Mouse (Mus musculus) T-helper 1 cell (primary cell): ENCODE results near the gene Ccdc32.

Experiments used
- in situ Hi-C: fragments of 300-600 bp; cut with MboI, MseI; formaldehyde crosslinking; loops from one replicate; pipeline ENCODE4 v1.15.1; 2025; ENCODE audit warnings: high pct_unique_total_duplicates

Gene Ccdc32

DNA sequence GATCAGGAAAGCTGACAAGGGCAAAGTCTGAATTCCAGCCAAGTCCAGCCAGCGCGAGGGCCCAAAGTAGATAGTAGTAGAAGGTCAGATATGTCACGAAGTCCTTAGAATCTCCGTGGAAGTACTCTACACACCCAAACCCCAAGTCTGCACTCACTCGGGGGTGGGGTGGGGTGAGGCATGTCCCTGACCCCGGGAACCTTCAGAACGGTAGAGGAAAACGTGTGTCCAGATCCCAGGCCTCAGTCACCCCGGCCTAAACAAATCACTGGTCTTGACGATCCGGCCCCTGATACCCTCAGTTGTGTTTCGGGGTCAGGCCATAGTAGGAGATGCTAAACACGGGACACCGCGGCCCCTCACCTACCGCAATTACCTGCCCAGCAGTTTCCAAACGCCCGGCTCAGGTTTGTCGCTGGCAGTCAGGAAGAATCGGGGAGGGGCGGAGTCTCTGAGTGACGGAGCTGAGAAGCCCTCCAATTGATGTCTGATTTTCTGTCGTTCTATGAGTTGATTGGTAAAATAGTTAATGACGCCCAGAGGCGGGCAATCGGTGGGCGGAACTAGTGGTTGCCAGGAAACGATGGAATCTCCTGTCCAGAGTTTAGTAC is at the start of gene Ccdc32:
Gene Ccdc32, minus strand, starts transcription at position 453 of the 611 bp plus-strand sequence.
- in situ Hi-C loops: no loop called here

DNA sequence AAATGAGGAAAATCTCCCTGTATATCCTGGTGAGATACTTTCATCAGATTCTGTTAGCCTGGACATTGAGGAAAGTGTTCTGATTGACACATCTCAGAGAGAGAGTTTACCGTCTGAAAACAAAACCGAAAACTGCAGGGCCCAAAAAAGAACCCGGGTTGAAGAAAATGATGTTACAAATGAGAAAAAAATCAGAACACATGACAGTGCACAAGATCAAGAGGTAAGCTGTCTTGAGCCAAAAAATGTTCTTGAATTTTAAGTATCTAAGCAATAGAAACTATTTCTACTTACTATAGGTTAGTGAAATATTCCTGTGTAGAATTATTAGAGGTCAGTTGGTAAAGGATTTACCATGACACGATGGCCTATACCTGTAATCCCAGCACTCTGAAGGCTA is 43.2 kb upstream of the Ccdc32 start:
- in situ Hi-C loops: no loop called here

DNA sequence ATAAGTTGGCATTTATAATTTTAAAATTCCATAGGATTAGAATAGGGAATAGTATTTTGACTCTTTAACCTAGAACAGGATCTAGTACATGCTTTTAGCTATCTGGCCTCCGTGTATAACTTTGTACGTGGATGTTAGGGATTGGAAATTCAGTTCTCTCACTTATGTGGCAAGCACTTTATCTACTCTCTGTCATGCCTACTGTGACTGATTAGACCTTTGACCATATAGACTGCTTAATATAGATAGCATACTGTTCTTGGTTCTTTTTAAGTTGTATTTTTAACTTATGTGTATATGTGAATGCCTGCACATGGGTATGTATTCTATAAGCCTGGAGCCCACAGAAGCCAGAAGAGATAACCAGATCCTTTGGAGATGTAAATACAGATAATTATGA is 30.9 kb upstream of the Ccdc32 start:
- in situ Hi-C loops: no loop called here

DNA sequence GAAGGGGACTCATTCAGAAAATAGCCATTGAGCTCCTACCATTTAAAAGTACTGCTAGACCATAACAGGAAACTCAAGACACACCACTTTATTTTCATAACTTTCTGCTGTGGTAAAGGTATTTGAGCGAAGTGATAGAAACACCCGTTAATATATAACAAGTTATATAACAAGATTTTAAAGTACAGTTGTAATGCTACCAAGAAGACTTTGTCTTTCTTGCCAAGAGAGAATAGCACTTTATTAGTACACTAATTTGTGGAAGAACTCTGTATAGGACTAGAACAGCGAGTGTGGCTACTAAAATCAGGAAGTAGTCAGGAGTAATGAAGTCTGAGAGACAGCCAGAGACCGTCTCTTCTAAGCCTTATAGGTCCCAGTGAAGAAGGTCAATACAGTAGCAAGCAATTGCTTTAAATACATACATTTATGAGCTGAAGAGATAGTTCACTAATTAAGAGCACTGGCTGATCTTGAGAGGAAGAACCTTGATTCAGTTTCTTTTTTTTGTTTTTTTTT is 21.0 kb upstream of the Ccdc32 start:
- in situ Hi-C loops: no loop called here

DNA sequence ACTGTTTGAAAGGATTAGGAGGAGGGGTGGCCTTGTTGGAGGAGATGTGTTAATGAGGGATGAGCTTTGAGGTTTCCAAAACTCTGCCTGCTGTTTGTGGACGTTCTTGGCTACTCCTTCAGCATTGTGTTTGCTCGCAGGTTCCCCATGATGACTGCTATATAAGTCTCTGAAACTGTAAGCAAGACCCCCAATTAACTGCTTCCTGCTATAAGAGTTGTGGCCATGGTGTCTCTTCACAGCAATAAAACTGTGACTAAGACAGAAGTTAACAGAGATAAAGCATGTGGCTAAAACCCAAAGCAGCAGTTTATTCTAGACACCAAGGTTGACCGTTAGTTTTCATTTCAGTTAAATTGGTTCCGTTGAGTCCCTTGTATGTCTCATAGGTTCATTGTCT is 18.7 kb upstream of the Ccdc32 start:
- in situ Hi-C loops: no loop called here

DNA sequence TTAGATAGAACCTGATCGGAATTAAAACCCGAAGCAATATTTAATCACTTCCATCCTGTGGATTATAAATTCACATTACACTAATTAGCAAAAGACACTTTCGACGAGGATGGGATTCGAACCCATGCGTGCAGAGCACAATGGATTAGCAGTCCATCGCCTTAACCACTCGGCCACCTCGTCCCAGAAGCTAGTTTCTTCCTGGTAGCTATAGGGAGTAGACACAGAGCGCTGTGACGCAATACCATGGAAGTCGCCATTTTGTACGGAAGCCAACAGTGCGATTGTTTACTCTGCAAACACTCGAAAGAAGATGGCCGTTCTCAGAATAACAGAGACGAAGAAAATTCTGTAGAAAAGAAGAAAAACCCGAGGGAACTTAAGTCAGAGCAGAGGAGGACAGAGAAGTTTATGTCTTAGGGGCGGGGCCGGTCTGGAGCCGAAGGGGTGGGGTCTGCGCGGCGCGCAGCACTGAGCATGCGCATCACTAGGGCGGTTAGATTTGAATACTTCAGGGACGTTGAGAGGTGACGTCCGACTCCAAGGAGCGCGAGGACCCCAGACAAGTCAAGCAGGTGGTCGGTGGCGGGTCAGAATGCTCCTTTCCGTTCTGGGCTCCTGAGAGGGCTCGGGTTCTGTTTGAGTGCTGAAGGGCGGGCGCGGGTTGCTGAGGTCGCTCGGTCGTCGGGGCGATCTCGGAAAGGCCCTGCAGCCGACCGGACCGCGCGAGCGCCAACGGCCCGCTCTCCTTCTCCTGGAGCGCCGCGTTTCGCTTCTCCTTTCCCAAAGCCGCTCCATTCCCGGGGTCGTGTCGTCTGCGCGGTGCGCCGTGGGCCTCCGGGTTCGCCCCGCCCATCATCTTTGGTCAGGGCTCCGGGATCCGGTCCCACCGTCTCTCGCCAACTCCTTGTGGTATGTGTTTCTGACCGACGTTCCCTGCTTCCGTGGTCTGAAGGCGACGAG is 17.7 kb upstream of the Ccdc32 start, which contains the start of gene Knl1:
Gene Knl1, plus strand, starts transcription at position 471 of the 963 bp plus-strand sequence.
- in situ Hi-C loops: no loop called here

DNA sequence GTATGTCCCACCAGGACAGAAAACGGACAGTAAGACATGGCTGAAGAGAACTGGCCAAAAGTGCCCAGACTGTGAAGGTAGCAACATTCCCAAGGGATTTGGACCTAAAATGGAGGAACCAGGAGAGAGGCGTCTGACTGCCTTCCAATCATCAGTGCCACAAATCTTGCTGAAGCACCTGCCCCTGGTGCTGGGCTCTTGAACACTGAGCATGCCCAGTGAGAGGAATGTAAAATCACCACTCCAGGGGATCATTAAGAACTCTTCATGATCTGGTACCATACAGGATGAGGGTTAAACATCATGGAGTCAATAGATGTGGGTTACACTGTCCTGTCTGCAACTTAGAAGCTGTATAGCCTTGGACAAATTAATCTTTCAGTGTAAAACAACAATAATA is 16.0 kb upstream of the Ccdc32 start:
- in situ Hi-C loops: no loop called here

DNA sequence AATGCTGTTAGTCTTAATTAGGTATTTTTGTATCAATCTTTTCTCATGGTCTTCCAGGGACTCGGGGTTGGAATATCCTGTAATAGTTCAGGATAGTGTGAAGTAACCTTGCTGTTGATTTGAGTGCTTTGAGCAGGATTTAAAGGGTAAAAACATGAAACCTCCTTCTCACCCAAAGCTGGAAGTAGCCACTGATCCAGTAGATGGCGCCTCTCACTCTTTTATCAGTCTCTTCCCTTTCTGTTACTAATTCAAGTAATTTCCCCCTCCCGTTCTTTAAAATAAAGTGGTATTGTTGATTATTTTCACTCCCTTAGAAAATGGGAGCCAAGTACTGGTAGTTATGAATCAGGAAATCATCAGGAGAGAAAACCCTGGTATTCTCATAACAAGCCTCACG is 11.7 kb upstream of the Ccdc32 start:
- in situ Hi-C loops: no loop called here

DNA sequence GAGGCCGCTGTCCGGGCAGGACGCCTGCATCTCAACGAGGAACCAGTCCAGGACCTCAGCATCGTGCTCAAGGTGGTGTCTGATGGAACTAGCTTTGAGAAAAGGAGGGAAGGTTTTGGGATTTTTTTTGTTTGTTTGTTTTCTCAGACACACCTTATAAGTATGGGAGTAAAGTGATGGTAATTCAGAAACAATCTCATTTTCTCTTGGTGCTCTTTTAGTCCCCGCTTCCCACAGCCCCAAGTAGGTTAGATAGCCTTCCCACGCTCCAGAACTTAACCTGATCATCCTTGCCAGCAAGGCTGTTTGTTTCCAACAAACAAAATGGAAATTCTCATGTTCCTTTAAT is 6.2 kb upstream of the Ccdc32 start:
- in situ Hi-C loops: loop anchor here (5.0 kb wide), 1 partner anchor 257 kb away; no protein-coding TSS in a partner anchor

DNA sequence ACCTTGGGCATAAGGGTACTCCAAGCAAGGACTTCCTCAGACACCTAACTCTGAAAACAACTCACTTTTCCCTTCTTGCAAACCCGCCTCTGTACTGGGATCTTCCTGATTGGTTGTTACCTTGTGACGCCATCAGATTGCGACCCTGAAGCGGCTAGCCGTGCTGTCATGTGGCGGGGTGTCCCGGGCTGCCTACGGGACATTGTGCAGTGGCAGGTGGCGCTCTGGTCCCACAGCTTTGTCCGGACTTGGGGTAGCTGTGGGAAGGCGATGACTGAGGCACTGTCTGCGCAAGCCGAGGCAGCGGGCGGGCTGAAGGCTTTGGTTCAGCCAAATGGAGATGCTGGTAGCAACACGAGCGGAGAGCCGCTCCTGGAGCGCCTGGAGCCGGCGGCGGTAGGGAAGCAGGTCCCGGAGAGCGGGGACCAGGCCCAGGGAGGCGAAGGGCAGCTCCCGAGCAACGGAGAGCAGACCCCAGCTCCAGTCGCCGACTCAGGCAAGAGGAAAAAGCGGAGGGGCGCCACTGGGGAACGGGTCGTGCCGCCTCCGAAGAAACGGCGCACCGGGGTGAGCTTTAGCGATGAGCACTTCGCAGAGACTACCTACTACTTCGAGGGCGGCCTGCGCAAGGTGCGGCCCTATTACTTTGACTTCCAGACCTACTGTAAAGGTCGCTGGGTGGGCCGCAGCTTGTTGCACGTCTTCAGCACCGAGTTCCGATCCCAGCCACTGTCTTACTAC is 5.6 kb upstream of the Ccdc32 start, which contains the start of gene Rpusd2:
Gene Rpusd2, plus strand, starts transcription at position 135 of the 741 bp plus-strand sequence.
- in situ Hi-C loops: loop anchor here (5.0 kb wide), 1 partner anchor 257 kb away; no protein-coding TSS in a partner anchor

DNA sequence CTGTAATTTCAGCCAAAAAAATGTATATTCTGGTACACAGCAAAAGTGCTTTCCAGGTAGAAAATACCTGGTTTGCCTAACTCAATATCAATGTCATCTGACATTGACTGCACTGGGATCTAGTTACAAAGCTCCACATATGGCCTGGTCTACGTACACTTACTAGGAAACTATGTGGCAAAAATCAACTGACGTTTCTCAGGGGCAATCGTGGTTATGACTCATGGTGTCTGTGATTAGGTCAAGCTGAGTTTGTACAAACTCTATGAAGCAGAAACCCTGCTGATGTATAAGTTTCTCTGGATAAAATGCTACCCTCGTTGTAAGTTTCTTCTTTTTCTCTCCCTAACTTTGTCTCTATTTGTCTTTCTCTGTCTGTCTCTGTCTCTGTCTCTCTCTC is 3.0 kb upstream of the Ccdc32 start:
- in situ Hi-C loops: no loop called here

DNA sequence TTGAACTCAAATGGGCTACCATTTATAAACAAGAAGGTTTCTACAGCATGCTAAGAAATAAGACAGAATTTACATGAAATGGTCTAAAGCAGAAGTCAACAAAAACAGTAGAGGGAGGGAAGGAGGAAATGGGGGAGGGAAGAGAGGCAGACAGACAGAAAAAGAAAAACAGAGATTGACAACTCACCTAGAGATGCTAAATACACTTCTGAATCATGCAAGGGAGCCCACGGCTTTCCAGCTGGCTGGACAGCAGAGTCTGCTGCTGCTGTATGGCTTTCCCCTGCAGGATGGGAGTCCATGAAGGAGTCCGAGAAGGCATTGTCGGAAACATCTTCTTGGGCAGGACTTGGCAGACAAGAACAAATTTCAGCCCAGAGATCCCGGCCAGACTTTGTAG is 2.2 kb downstream of the Ccdc32 start:
- in situ Hi-C loops: no loop called here

DNA sequence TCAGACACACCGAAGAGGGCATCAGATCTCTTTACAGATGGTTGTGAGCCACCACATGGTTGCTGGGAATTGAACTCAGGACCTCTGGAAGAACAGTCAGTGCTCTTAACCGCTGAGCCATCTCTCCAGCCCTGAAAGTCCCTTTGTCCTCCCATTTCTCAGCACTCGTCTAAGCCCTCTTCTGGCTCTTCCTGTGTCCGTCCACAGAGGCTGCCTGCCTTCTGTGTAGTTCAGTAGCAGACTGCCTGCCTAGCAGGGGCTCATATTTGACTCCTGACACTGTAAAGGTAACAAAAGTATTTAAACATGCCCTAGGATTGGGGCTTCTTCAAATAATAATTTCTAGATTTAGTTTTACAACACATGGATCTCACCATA is 4.0 kb downstream of the Ccdc32 start:
- in situ Hi-C loops: no loop called here

DNA sequence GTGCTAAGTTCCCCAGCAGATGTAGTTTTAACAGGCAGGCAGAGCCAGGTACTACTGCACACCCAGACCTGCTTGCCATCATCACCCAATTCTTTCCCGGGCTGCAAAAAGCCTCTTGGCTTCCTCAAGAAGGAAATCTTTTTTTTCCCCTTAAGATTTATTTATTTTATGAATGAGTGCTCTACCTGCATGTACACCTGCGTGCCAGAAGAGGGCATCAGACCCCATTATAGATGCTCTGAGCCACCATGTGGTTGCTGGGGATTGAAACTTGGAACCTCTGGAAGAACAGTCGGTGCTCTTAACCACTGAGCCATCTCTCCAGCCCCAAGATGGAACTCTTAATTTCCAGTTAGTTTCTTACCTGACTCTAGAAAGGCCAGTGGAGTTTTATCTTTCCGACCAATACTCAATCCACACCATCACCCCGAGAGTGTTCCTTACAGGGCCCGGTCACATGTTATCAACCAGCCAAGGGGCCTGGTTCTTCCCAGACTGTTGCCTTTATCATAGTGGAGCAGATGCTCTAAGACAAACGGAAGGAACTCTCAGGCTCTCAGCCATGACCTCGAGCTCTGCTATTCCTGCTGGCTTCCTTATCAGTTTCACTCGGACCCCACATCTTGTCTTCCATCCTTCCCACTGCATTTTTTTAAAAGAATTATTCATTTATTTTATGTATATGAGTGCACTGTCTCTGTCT is 4.5 kb downstream of the Ccdc32 start:
- in situ Hi-C loops: no loop called here

DNA sequence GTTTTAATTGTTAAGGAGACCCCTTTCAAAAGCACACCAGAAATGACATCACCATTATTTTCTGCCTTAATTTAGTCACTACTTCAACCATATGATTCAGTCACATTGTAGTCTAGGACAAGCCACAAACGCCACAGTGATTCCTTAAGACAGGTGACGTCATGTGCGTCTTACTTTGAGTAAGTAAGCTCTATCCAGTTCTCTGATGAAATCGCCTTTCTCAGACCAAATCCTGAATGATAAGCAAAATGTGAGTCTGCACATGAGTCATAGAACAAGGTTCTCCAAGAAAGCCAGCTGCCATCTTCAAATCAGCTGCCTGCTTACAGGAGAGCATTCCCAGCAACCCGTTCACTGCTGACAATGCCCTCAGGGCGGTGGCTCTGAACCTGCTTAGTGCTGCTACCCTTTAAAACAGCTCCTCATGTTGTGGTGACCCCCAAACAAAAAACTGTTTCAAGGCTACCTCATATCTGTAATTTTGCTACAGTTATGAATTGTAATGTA is 6.0 kb downstream of the Ccdc32 start:
- in situ Hi-C loops: no loop called here

DNA sequence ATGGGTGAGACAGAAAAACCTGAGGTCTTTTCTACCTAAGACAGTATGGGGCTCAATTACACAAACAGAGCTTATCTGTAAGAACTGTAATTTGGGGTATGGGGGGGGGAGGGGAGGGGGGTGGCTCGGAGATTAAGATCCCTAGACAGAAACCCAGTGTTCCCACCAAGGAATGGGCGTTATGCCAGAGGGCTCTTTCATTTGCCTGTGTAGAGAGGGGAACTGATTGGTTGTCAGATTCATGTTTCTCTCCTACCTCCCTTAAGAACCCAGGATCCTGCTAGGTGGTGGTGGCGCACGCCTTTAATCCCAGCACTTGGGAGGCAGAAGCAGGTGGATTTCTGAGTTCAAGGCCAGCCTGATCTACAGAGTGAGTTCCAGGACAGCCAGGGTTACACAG is 9.7 kb downstream of the Ccdc32 start:
- in situ Hi-C loops: loop anchor here (5.0 kb wide), 1 partner anchor 263 kb away; no protein-coding TSS in a partner anchor

DNA sequence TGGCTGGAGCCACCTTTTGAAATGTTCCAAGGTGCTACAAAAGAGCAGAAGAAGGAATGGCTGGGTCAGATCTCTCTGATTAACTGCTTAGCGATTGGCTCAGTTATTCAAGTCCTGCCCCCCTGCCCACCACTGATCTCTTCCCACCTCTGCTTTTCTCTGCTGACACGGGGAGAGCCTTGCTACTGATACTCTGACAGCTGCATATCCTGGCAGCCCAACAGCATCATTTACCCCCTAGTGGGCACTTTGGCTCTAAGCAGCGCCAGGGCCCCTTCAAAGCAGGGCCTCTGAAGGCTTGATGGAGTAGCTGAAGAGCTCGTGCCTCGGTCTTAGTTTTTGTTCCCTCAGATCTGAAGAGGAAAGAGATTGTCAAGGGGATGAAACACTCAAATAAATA is 10.1 kb downstream of the Ccdc32 start:
- in situ Hi-C loops: loop anchor here (5.0 kb wide), 1 partner anchor 263 kb away; no protein-coding TSS in a partner anchor

DNA sequence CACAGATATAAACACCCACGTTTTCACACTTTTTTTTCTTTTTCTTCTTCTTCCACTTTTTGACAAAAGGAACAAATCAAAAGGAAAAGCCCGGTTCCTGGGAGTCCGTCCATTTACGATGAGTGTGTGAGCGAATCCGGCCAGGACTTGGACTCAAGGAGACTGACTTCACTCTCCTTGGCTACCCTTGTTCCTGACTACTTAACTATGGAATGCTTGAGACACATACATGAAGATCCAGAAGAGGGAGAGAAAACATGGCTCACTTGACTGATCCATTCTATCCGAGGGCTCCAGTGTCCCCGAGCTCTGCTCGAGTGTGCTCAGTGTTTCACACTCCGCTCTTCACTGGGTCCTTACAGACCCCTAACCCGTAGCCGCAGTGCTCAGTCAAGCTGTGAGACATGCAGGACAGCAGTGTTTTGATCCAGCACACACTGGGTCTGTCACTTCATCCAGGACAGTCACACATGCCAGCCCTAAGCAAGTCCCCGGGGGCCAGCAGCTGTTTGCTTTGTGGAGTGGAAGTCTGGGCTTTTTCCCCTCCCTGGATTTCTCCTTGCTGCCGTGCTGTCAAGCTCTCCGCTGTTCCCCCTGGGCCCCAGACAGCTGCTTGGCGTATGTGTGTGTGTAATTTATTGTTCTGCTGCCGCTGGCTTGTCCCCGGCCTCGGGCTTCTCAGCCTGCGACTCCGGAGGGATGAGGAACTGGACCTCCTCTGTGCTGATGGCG is 10.6 kb downstream of the Ccdc32 start:
- in situ Hi-C loops: loop anchor here (5.0 kb wide), 1 partner anchor 264 kb away; no protein-coding TSS in a partner anchor

DNA sequence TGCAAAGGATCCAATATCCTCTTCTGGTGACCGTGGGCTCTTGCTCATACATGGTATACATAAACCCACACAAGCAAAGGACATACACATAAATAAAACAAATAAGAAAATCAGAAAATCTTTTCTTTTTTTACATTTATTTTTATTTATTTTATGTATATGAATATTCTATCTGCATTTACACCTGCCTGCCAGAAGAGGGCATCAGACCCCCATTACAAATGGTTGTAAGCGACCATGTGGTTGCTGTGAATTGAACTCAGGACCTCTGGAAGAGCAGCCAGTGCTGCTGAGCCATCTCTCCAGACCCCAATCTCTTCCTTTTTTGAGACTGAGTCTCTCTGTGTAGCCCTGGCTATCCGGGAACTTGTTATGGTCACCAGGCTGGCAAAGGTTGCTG is 11.5 kb downstream of the Ccdc32 start:
- in situ Hi-C loops: loop anchor here (5.0 kb wide), 1 partner anchor 265 kb away; no protein-coding TSS in a partner anchor

DNA sequence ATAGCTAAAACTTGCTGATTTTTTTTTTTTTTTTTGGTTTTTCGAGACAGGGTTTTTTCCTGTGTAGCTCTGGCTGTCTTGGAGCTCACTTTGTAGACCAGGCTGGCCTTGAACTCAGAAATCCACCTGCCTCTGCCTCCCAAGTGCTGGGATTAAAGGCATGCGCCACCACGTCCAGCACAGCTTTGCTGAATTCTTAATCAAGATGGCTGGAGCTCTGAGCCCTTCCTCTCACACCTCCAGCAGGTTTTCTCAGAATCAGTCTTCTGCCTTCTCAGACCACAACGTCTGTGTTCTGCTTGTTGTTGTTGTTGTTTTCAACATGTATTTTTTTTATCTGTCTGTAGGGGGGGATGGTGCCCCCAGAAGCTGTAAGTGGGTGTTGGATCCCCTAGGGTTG is 12.9 kb downstream of the Ccdc32 start:
- in situ Hi-C loops: loop anchor here (5.0 kb wide), 1 partner anchor 266 kb away; no protein-coding TSS in a partner anchor
